Mouse (Mus musculus) limb, embryonic 11.5 days (tissue): Measurements from ENCODE around the gene Fkbp1a. TPM values are rescaled to one million over a fixed set of nuclear protein-coding genes. Genes with fewer than 3 reads are reported as not detected.
A peak's percentile ranks its signal among the peaks of the same experiment; 100 is the strongest.

Source experiments
- ATAC-seq: fragments of 200-750 bp; cut with Nextera tagmentation; 2 replicates; pipeline ENCODE4 v1.8.0; 2017; ENCODE audit warnings: low read depth; ENCODE audit not compliant: insufficient number of reproducible peaks, low FRiP score, low TSS enrichment
- DNase-seq: peaks from one replicate; pipeline ENCODE4 v3.0.0-alpha.2; 2015; ENCODE audit warnings: low spot score
- H3K27ac ChIP-seq: fragments of 300-500 bp; sonication (generic); replicated peaks from 2 replicates; pipeline ENCODE4 v1.5.1; 2014; ENCODE audit warnings: low read depth, mild to moderate bottlenecking, low read length
- H3K27me3 ChIP-seq: fragments of 300-500 bp; sonication (generic); 2 replicates; pipeline ENCODE4 v1.6.1; 2014; ENCODE audit warnings: mild to moderate bottlenecking, low read length, mixed read lengths; ENCODE audit not compliant: control insufficient read depth, insufficient read depth
- H3K36me3 ChIP-seq: fragments of 300-500 bp; sonication (generic); 2 replicates; pipeline ENCODE4 v1.6.1; 2014; ENCODE audit warnings: mild to moderate bottlenecking, low read length, moderate library complexity, mixed read lengths; ENCODE audit not compliant: control insufficient read depth, insufficient read depth
- H3K4me1 ChIP-seq: fragments of 300-500 bp; sonication (generic); 2 replicates; pipeline ENCODE4 v1.6.1; 2014; ENCODE audit warnings: low read length, mixed read lengths; ENCODE audit not compliant: control insufficient read depth, insufficient read depth
- H3K4me2 ChIP-seq: fragments of 300-500 bp; sonication (generic); 2 replicates; pipeline ENCODE4 v1.6.1; 2014; ENCODE audit warnings: low read depth, mild to moderate bottlenecking, moderate library complexity; ENCODE audit not compliant: severe bottlenecking
- H3K4me3 ChIP-seq: fragments of 300-500 bp; sonication (generic); 2 replicates; pipeline ENCODE4 v1.5.1; 2014; ENCODE audit warnings: low read depth, low read length
- H3K9ac ChIP-seq: fragments of 300-500 bp; sonication (generic); 2 replicates; pipeline ENCODE4 v1.6.1; 2014; ENCODE audit warnings: mild to moderate bottlenecking, low read length
- H3K9me3 ChIP-seq: fragments of 300-500 bp; sonication (generic); 2 replicates; pipeline ENCODE4 v1.6.1; 2016; ENCODE audit warnings: low read length; ENCODE audit not compliant: control insufficient read depth
- WGBS: fragments of 180-500 bp; shearing (Covaris S2); extraction: QIAGEN DNeasy Blood & Tissue Kit; methylation state at CpG from one replicate; pipeline ENCODE4 v1.1.7; 2014; 5-methylcytosine and 5-hydroxymethylcytosine counted together
- polyA plus RNA-seq: library from polyadenylated mRNA; unstranded; fragments of >200 nt; fragmentation: Nextera tagmentation; extraction: Ambion mirVana; gene quantifications from 2 replicates; pipeline ENCODE4 v1.2.1, GENCODE M21; 2014

Gene Fkbp1a
- polyA plus RNA-seq, 1 experiment from 2014 or later, result 494 TPM

- no peaks in the 10 kb centered on the region for H3K36me3 ChIP-seq
- H3K9ac ChIP-seq, result no peak overlapping the region
- ATAC-seq (no peak), DNase-seq (no peak)
- H3K27me3 ChIP-seq, result no peaks in the 10 kb centered on the region
- 57% methylated on average over 4 of the region's 4 CpGs for WGBS
- H3K4me3 ChIP-seq, result no peak overlapping the region
- H3K4me1 ChIP-seq, result peaks cover 7% of the 10 kb centered on the region; the same call in 1 of the 2 replicates
- no peak overlapping the region for H3K4me2 ChIP-seq
- no peak overlapping the region for H3K27ac ChIP-seq
- H3K9me3 ChIP-seq, result no peaks in the 10 kb centered on the region
Measured at GRCm38 (mm10) chr2:151538646-151539045, 3.6 kb upstream of the Fkbp1a start.

GRCm38 (mm10) chr2:151543063-151543895, 996 bp downstream of the Fkbp1a start:
- H3K4me1 ChIP-seq, result peaks cover 13% of the 10 kb centered on the region; the same call in 1 of the 2 replicates
- H3K9me3 ChIP-seq, result no peaks in the 10 kb centered on the region
- H3K4me2 ChIP-seq, result peak overlapping the region; percentile 81
- H3K27me3 ChIP-seq, result no peaks in the 10 kb centered on the region
- ATAC-seq (0 out of 2 replicates have a peak, but pooled peaks have one; percentile 7), DNase-seq (peak; percentile 39)
- peak overlapping the region; percentile 93 for H3K4me3 ChIP-seq
- H3K36me3 ChIP-seq, result peaks cover 5% of the 10 kb centered on the region; the same call in 1 of the 2 replicates
- no peak overlapping the region for H3K27ac ChIP-seq
- 2% methylated on average over 21 of the region's 21 CpGs for WGBS
- peak overlapping the region; percentile 95 for H3K9ac ChIP-seq

- Histone ChIP-seq H3K4me2 (no peak overlapping the region), H3K4me3 (no peak overlapping the region), H3K9me3 (no peaks in the 10 kb centered on the region), H3K27me3 (no peaks in the 10 kb centered on the region), H3K9ac (no peak overlapping the region), H3K27ac (no peak overlapping the region), H3K4me1 (peaks cover 13% of the 10 kb centered on the region; the same call in 1 of the 2 replicates), H3K36me3 (peaks cover 5% of the 10 kb centered on the region; the same call in 1 of the 2 replicates)
- DNase-seq (no peak), ATAC-seq (no peak)
- WGBS, result 90% methylated on average over 6 of the region's 6 CpGs
Measured at GRCm38 (mm10) chr2:151544673-151545072, 2.4 kb downstream of the Fkbp1a start.

GRCm38 (mm10) chr2:151546571-151546970, 4.3 kb downstream of the Fkbp1a start:
- 90% methylated on average over 4 of the region's 4 CpGs for WGBS
- H3K4me1 ChIP-seq, result peaks cover 11% of the 10 kb centered on the region; the same call in 1 of the 2 replicates

GRCm38 (mm10) chr2:151549615-151550121, 7.4 kb downstream of the Fkbp1a start:
- no peak overlapping the region for H3K27ac ChIP-seq
- no peak overlapping the region for H3K4me2 ChIP-seq
- H3K4me3 ChIP-seq, result no peak overlapping the region
- H3K36me3 ChIP-seq, result peaks cover 11% of the 10 kb centered on the region; the same call in 1 of the 2 replicates
- WGBS, result 91% methylated on average over 3 of the region's 3 CpGs
- ATAC-seq (no peak), DNase-seq (no peak)
- no peaks in the 10 kb centered on the region for H3K27me3 ChIP-seq
- no peak overlapping the region for H3K9ac ChIP-seq
- H3K4me1 ChIP-seq, result no peaks in the 10 kb centered on the region
- no peaks in the 10 kb centered on the region for H3K9me3 ChIP-seq

More at GRCm38 (mm10) chr2:151546571-151546970, 4.3 kb downstream of the Fkbp1a start:
- ATAC-seq (no peak), DNase-seq (no peak)
- no peak overlapping the region for H3K27ac ChIP-seq
- H3K27me3 ChIP-seq, result no peaks in the 10 kb centered on the region
- H3K4me3 ChIP-seq, result no peak overlapping the region
- no peak overlapping the region for H3K4me2 ChIP-seq
- H3K9me3 ChIP-seq, result no peaks in the 10 kb centered on the region
- no peak overlapping the region for H3K9ac ChIP-seq
- peaks cover 8% of the 10 kb centered on the region; the same call in 1 of the 2 replicates for H3K36me3 ChIP-seq

GRCm38 (mm10) chr2:151562930-151563921, 20.9 kb downstream of the Fkbp1a start:
- WGBS, result 90% methylated on average over 7 of the region's 7 CpGs
- Histone ChIP-seq H3K36me3 (no peaks in the 10 kb centered on the region; the same call in 1 of the 2 replicates), H3K9ac (no peak overlapping the region)

GRCm38 (mm10) chr2:151564006-151564405, 21.7 kb downstream of the Fkbp1a start:
- 90% methylated on average over 1 of the region's 1 CpGs for WGBS
- Histone ChIP-seq H3K36me3 (no peaks in the 10 kb centered on the region; the same call in 1 of the 2 replicates), H3K27me3 (no peaks in the 10 kb centered on the region), H3K9ac (no peak overlapping the region), H3K9me3 (no peaks in the 10 kb centered on the region), H3K27ac (no peak overlapping the region), H3K4me2 (no peak overlapping the region), H3K4me3 (no peak overlapping the region), H3K4me1 (no peaks in the 10 kb centered on the region)
- no peak for DNase-seq
- no peak for ATAC-seq

More at GRCm38 (mm10) chr2:151562930-151563921, 20.9 kb downstream of the Fkbp1a start:
- Histone ChIP-seq H3K9me3 (no peaks in the 10 kb centered on the region), H3K4me1 (no peaks in the 10 kb centered on the region), H3K4me2 (no peak overlapping the region), H3K27me3 (no peaks in the 10 kb centered on the region), H3K4me3 (no peak overlapping the region), H3K27ac (no peak overlapping the region)
- DNase-seq, result no peak
- ATAC-seq, result no peak

GRCm38 (mm10) chr2:151564986-151565385, 22.7 kb downstream of the Fkbp1a start:
- Histone ChIP-seq H3K27ac (no peak overlapping the region), H3K4me2 (no peak overlapping the region), H3K4me1 (no peaks in the 10 kb centered on the region), H3K9ac (no peak overlapping the region), H3K9me3 (no peaks in the 10 kb centered on the region), H3K36me3 (no peaks in the 10 kb centered on the region; the same call in 1 of the 2 replicates), H3K4me3 (no peak overlapping the region), H3K27me3 (no peaks in the 10 kb centered on the region)
- ATAC-seq (no peak), DNase-seq (no peak)
- WGBS, result 78% methylated on average over 3 of the region's 3 CpGs
